Mouse (Mus musculus) small intestine, adult 2 months (tissue): ENCODE data around the gene Gm4763. TPM values are rescaled to one million over a fixed set of nuclear protein-coding genes. Genes with fewer than 3 reads are reported as not detected.

Experiments
- H3K27ac ChIP-seq: fragments of 200-500 bp; 2 replicates; pipeline ENCODE4 v1.5.1; 2012; ENCODE audit warnings: low read depth, low read length, control low read depth, inconsistent platforms; ENCODE audit not compliant: insufficient read depth
- H3K27me3 ChIP-seq: fragments of 200-500 bp; 2 replicates; pipeline ENCODE4 v1.6.1; 2012; ENCODE audit warnings: mild to moderate bottlenecking, moderate library complexity, low read length, inconsistent platforms; ENCODE audit not compliant: control insufficient read depth, insufficient read depth
- H3K36me3 ChIP-seq: fragments of 200-500 bp; 2 replicates; pipeline ENCODE4 v1.6.1; 2012; ENCODE audit warnings: mild to moderate bottlenecking, low read length, control low read depth, inconsistent platforms; ENCODE audit not compliant: control insufficient read depth, insufficient read depth
- H3K4me1 ChIP-seq: fragments of 200-500 bp; 2 replicates; pipeline ENCODE4 v1.6.1; 2012; ENCODE audit warnings: low read length, inconsistent platforms, mixed read lengths; ENCODE audit not compliant: control insufficient read depth, insufficient read depth, insufficient read length
- H3K4me3 ChIP-seq: fragments of 200-500 bp; 2 replicates; pipeline ENCODE4 v1.5.1; 2012; ENCODE audit warnings: low read depth, mild to moderate bottlenecking, control low read depth, inconsistent platforms, low read length, moderate library complexity
- CTCF ChIP-seq: fragments of 200-500 bp; IDR thresholded peaks from 2 replicates; pipeline ENCODE4 v1.5.1; 2012; ENCODE audit warnings: low read depth, mild to moderate bottlenecking, control low read depth, inconsistent platforms, low read length, moderate library complexity, mixed read lengths; ENCODE audit not compliant: insufficient replicate concordance, insufficient read length; ENCODE audit errors: extremely low read depth
- POLR2A ChIP-seq: fragments of 200-500 bp; IDR thresholded peaks from 2 replicates; pipeline ENCODE4 v1.6.1; 2012; ENCODE audit warnings: low read depth, mild to moderate bottlenecking, control low read depth, inconsistent platforms, low read length, moderate library complexity
- WGBS: fragments of 180-500 bp; shearing (Covaris S2); methylation state at CpG from one replicate; pipeline ENCODE4 v1.1.7; 2018; 5-methylcytosine and 5-hydroxymethylcytosine counted together
- polyA plus RNA-seq: library from polyadenylated mRNA; depleted of rRNA; stranded (reverse); fragments of >200 nt; gene quantifications from 2 replicates; pipeline ENCODE4 v1.2.3, GENCODE M21; 2012; rRNA removed

Gm4763 gene
- polyA plus RNA-seq, 1 experiment: not detected

GRCm38 (mm10) chr7:24676575-24676974, 50.1 kb downstream of the Gm4763 start, which contains the start of gene Tex101:
Tex101 (minus strand) TSS chr7:24676675.
- no peaks in the 10 kb centered on the region for H3K36me3 ChIP-seq
- H3K27ac ChIP-seq: no peak within 1 kb of the TSS
- H3K4me1 ChIP-seq: no peaks in the 10 kb centered on the region
- 85% methylated on average over 9 of the region's 9 CpGs for WGBS
- H3K4me3 ChIP-seq: no peak within 1 kb of the TSS
- TF ChIP-seq POLR2A: no peak
- no peaks in the 10 kb centered on the region for H3K27me3 ChIP-seq

DNA sequence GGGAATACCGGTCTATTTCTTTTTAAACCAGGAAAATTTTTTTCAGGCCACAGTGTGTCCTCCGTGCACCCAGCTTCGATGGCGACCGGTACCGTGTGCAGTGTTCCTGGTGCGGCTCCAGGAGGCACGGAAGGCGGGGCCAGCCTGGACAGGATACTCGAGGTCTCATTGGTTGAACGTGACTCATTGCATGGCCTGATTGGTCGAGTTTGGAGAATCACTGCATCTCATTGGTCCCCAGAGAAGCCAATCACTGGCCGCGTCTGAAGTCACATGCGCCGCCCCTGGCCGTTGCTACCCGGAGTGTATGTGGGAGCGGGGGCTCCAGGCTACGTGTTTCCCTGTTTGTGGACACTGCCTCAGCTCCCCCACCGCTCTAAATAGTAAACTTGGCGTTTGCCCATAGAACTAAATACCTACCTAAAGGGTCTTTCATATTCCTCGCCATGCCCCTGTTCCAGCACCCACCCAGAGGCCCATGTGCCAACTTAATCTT, 54.7 kb downstream of the Gm4763 start:
- H3K4me3 ChIP-seq: no peak overlapping the region
- H3K27me3 ChIP-seq: no peaks in the 10 kb centered on the region
- H3K27ac ChIP-seq: no peak overlapping the region
- H3K36me3 ChIP-seq: no peaks in the 10 kb centered on the region
- WGBS: 90% methylated on average over 23 of the region's 23 CpGs
- H3K4me1 ChIP-seq: no peaks in the 10 kb centered on the region
- TF ChIP-seq POLR2A (no peak), CTCF (no peak)

Other genes with a start within 250 kb of the Gm4763 start
- 2.9 and 4.7 TPM in 2 replicates for gene Cadm4, start 244.9 kb downstream of the Gm4763 start, polyA plus RNA-seq
- gene Zfp428, start 219.9 kb downstream of the Gm4763 start, polyA plus RNA-seq: 6.4 and 15.7 TPM in 2 replicates
- not detected in 2 replicates for gene AC161166.1, start 214.5 kb downstream of the Gm4763 start, polyA plus RNA-seq
- gene Irgq, start 196.2 kb downstream of the Gm4763 start, polyA plus RNA-seq: 8.5 and 12.3 TPM in 2 replicates
- 0.13 TPM in 1 of 2 replicates, not detected in the other for gene Pinlyp, start 180.8 kb downstream of the Gm4763 start, polyA plus RNA-seq
- 12.3 and 24.7 TPM in 2 replicates for gene Xrcc1, start 180.6 kb downstream of the Gm4763 start, polyA plus RNA-seq
- gene Ethe1, start 139.4 kb downstream of the Gm4763 start, polyA plus RNA-seq: 44.2 and 47.3 TPM in 2 replicates
- 0.62 and 0.79 TPM in 2 replicates for gene Zfp575, start 139.3 kb downstream of the Gm4763 start, polyA plus RNA-seq
- 2.3 and 7.5 TPM in 2 replicates for gene Phldb3, start 116.1 kb downstream of the Gm4763 start, polyA plus RNA-seq
- 0.42 and 0.70 TPM in 2 replicates for gene Lypd3, start 90.4 kb downstream of the Gm4763 start, polyA plus RNA-seq
- not detected in 2 replicates for gene Tex101, start 50.2 kb downstream of the Gm4763 start, polyA plus RNA-seq
- not detected in 2 replicates for gene BC049730, start 17.7 kb downstream of the Gm4763 start, polyA plus RNA-seq
- gene Cd177, start 33.4 kb upstream of the Gm4763 start, polyA plus RNA-seq: 3.3 TPM in 2 replicates
- 2.5 and 4.2 TPM in 2 replicates for gene Ceacam10, start 50.3 kb upstream of the Gm4763 start, polyA plus RNA-seq
- gene Gm9844, start 135.3 kb upstream of the Gm4763 start, polyA plus RNA-seq: not detected in 2 replicates
- not detected in 2 replicates for gene Lypd4, start 143.0 kb upstream of the Gm4763 start, polyA plus RNA-seq
- not detected in 2 replicates for gene Dmrtc2, start 143.1 kb upstream of the Gm4763 start, polyA plus RNA-seq
- 254 and 421 TPM in 2 replicates for gene Rps19, start 157.5 kb upstream of the Gm4763 start, polyA plus RNA-seq
- gene Cd79a, start 170.5 kb upstream of the Gm4763 start, polyA plus RNA-seq: 23.2 and 54.3 TPM in 2 replicates
- 106 and 209 TPM in 2 replicates for gene Arhgef1, start 176.0 kb upstream of the Gm4763 start, polyA plus RNA-seq
- not detected in 2 replicates for gene Gm4881, start 217.6 kb upstream of the Gm4763 start, polyA plus RNA-seq
- gene Rabac1, start 245.8 kb upstream of the Gm4763 start, polyA plus RNA-seq: 262 and 282 TPM in 2 replicates